Mouse (Mus musculus) thymus, adult 2 months (tissue): ENCODE data around the gene Mrps5. TPM values are rescaled to one million over a fixed set of nuclear protein-coding genes. Genes with fewer than 3 reads are reported as not detected.

Source experiments
- DNase-seq: peaks from one replicate; pipeline ENCODE4 v3.0.0; 2021
- H3K27ac ChIP-seq: fragments of 200-500 bp; 2 replicates; pipeline ENCODE4 v1.5.1; 2012; ENCODE audit warnings: low read length, control low read depth; ENCODE audit not compliant: control insufficient read depth, insufficient read depth
- H3K27me3 ChIP-seq: fragments of 200-500 bp; 2 replicates; pipeline ENCODE4 v1.6.1; 2012; ENCODE audit warnings: mild to moderate bottlenecking, low read length, moderate library complexity, mixed read lengths; ENCODE audit not compliant: control insufficient read depth, insufficient read depth
- H3K36me3 ChIP-seq: fragments of 200-500 bp; 2 replicates; pipeline ENCODE4 v1.6.1; 2012; ENCODE audit warnings: mild to moderate bottlenecking, low read length, moderate library complexity; ENCODE audit not compliant: control insufficient read depth, insufficient read depth
- H3K4me1 ChIP-seq: fragments of 200-500 bp; replicated peaks from 2 replicates; pipeline ENCODE4 v1.6.1; 2012; ENCODE audit warnings: low read length; ENCODE audit not compliant: control insufficient read depth, insufficient read depth
- H3K4me3 ChIP-seq: fragments of 200-500 bp; 2 replicates; pipeline ENCODE4 v1.5.1; 2012; ENCODE audit warnings: mild to moderate bottlenecking, low read length, control low read depth, moderate library complexity; ENCODE audit not compliant: control insufficient read depth, insufficient read depth
- CTCF ChIP-seq: fragments of 200-500 bp; IDR thresholded peaks from 2 replicates; pipeline ENCODE4 v1.5.1; 2012; ENCODE audit warnings: mild to moderate bottlenecking, control low read depth, low read length, moderate library complexity, borderline replicate concordance; ENCODE audit not compliant: control insufficient read depth, poor library complexity, insufficient read depth; ENCODE audit errors: extremely low read depth
- POLR2A ChIP-seq: fragments of 200-500 bp; IDR thresholded peaks from 2 replicates; pipeline ENCODE4 v1.6.1; 2012; ENCODE audit warnings: mild to moderate bottlenecking, low read length, control low read depth, moderate library complexity; ENCODE audit not compliant: control insufficient read depth, poor library complexity, insufficient read depth; ENCODE audit errors: extremely low read depth
- WGBS: fragments of 180-500 bp; shearing (Covaris S2); methylation state at CpG from one replicate; pipeline ENCODE4 v1.1.7; 2018; 5-methylcytosine and 5-hydroxymethylcytosine counted together
- polyA plus RNA-seq: library from polyadenylated mRNA; depleted of rRNA; stranded (reverse); fragments of >200 nt; gene quantifications from 2 replicates; pipeline ENCODE4 v1.2.3, GENCODE M21; 2012; rRNA removed

Gene Mrps5
- polyA plus RNA-seq, 1 experiment = 91.9 TPM

GRCm38 (mm10) chr2:127656086-127656720 lies 69.2 kb downstream of the Mrps5 start, which contains the start of gene Mal:
Mal (minus strand) TSS chr2:127656695.
- Histone ChIP-seq H3K27ac (no peak within 1 kb of the TSS), H3K36me3 (no peaks in the 10 kb centered on the region), H3K27me3 (peaks cover 9% of the 10 kb centered on the region), H3K4me3 (no peak within 1 kb of the TSS), H3K4me1 (no peaks in the 10 kb centered on the region)
- DNase-seq = no peak
- TF ChIP-seq CTCF (no peak), POLR2A (no peak)
- WGBS = 4% methylated on average over 43 of the region's 43 CpGs

Other genes starting within 250 kb of the Mrps5 start
- gene Astl, start 248.6 kb upstream of the Mrps5 start, polyA plus RNA-seq = 0.20 and 0.31 TPM in 2 replicates
- gene Adra2b, start 224.0 kb upstream of the Mrps5 start, polyA plus RNA-seq = 0.13 and 0.20 TPM in 2 replicates
- 0.31 and 0.85 TPM in 2 replicates for gene Gpat2, start 162.0 kb upstream of the Mrps5 start, polyA plus RNA-seq
- gene Fahd2a, start 142.7 kb upstream of the Mrps5 start, polyA plus RNA-seq = 13.4 and 17.0 TPM in 2 replicates
- gene Kcnip3, start 65.1 kb upstream of the Mrps5 start, polyA plus RNA-seq = 4.4 and 4.7 TPM in 2 replicates
- gene Prom2, start 45.8 kb upstream of the Mrps5 start, polyA plus RNA-seq = 4.8 and 5.5 TPM in 2 replicates
- 2.3 and 3.2 TPM in 2 replicates for gene Zfp661, start 128 bp upstream of the Mrps5 start, polyA plus RNA-seq
- gene Mal, start 69.5 kb downstream of the Mrps5 start, polyA plus RNA-seq = 0.37 and 1.2 TPM in 2 replicates
- 7.4 and 8.1 TPM in 2 replicates for gene Mall, start 142.7 kb downstream of the Mrps5 start, polyA plus RNA-seq
- gene Nphp1, start 201.7 kb downstream of the Mrps5 start, polyA plus RNA-seq = 5.5 and 5.6 TPM in 2 replicates
- 41.9 and 55.4 TPM in 2 replicates for gene Mtln, start 205.3 kb downstream of the Mrps5 start, polyA plus RNA-seq
- 9.9 and 10.6 TPM in 2 replicates for gene Bub1, start 244.6 kb downstream of the Mrps5 start, polyA plus RNA-seq